Mouse (Mus musculus) adrenal gland, postnatal 36 days (tissue): ENCODE measurements at regions not wholly inside any gene's neighbourhood (a gene's known extent, or its start where the extent isn't known, plus 50 kb on each side); places are given as distances from the start of the nearest gene placed in this dataset.
"Not testable (repeated sequence)": the region's sequence is repeated elsewhere in the genome, so short reads cannot be mapped to it uniquely, and the experiment has no call there.

ENCODE experiments used
- DNase-seq, 2 experiments: peaks; one replicate each; pipeline ENCODE4 v3.0.0; 2021; ENCODE audit warnings: mixed read lengths in 1 of 2

DNA sequence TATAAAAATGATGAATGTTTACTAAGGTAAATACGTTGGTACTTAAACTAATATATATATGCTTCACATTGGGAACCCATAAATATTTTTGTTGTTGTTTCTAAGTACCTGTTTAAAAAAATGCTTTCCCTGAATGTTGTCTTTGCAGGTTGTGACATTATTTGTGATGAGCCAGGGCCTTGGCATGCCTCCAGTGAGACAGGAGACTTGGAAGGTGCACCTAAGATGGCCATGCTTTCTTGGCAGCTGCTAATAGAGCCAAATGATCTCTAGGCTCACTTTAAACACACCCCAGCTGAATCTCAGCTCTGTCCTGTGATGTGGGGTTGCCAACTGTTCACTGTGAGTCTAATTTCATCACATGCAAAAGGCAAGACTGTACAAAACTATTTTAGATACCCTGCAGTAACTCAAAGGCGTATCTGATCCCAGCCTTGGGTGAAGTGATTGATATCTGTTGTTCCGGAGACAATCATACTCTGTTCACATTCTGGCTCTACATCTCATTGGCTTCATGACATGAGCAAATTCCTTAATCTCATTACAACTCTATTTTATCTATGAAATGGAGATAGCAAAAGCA lies 197.8 kb upstream of the P2ry1 start:
- DNase-seq, result no peak

GRCm38 (mm10) chr3:60811924-60812323 lies 190.7 kb upstream of the P2ry1 start:
- no peak for DNase-seq

GRCm38 (mm10) chr3:60813485-60813884 lies 189.1 kb upstream of the P2ry1 start:
- DNase-seq, result no peak

DNA sequence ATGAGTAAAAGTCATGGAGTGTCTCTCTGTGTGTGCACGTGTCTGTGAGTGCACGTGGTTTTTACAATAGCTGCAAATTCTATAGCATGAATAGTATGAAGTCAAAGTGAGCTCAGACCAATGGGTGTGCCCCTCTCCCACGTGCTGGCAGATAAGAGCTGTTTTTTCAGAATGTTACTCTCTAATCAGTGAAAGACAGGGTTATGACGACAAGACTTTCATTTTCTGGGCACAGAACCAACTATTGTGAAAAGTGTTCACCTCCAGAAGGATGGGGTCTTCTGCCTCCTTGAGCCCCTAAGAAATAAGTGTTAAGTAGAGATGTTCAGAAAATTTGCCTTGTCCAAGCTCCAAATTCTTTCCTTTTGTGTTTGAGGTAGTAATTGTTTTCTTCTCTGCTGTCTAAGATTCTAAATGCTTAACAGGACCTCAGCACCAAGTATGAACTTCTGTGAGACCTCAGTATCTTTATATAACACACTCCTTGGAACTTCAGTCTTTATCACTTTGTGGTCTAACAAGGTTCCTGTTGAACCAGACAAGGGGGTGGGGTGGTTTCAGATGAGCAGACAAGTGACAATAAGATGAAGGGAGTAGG lies 182.8 kb upstream of the P2ry1 start:
- no peak for DNase-seq

GRCm38 (mm10) chr3:60821463-60821862 lies 181.1 kb upstream of the P2ry1 start:
- DNase-seq, result no peak

GRCm38 (mm10) chr3:60826759-60827158 lies 175.8 kb upstream of the P2ry1 start:
- DNase-seq, result no peak

GRCm38 (mm10) chr3:60832385-60832784 lies 170.2 kb upstream of the P2ry1 start:
- DNase-seq, result no peak

GRCm38 (mm10) chr3:60841895-60842294 lies 160.7 kb upstream of the P2ry1 start:
- DNase-seq, result no peak

GRCm38 (mm10) chr3:60845293-60845692 lies 157.3 kb upstream of the P2ry1 start:
- DNase-seq, result no peak

- DNase-seq, result no peak
These were observed 154.2 kb upstream of the P2ry1 start for GRCm38 (mm10) chr3:60848437-60848836.

GRCm38 (mm10) chr3:60853773-60854172 lies 148.8 kb upstream of the P2ry1 start:
- DNase-seq, result no peak

DNA sequence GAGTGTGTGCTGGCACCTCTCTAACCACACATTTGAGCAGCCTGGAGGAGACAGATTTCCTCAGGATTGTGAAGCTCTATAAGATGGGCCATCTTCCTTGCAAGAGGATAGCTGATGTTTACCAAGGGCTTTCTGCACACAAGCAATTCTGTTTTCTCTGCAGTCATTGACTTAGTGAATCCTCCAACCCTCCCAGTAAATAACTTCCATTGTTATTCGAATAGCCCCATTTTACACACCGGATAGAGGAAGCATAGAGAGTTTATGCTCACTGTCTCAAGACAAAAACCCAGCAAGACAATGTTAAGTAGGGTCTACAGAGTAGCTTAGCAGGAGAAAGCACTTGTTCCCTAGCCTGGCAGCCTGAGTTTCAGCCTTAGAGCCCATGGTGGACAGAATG lies 146.9 kb upstream of the P2ry1 start:
- DNase-seq, result no peak

DNA sequence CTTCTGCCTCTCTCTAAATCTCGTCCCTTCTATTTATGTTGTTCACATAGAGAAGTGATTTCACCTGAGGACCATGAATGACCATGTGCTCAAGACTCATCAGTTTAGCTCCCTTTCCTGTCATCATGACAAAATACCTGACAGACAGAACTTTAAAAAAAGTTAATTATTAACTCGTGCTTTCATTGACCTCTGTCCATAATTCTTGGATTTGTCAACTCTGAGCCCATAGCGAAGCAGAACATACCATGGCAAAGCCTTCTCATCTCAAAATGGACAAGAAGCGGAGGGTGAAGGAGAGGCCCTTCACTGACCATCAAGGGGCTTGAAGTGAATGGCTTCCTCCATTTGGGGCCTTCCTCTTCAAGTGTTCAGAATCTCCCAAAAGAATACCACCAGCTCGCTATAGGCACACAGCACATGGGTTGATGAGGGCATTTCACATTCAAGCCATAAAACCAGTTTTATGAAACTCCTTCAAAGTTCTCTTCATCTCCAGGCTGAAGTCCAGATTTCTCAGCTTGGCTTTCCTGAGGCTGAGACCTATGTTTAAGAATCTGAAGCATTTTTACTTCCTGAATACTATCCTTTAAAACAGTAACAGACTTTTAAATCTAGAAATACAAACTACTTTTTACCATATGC lies 144.0 kb upstream of the P2ry1 start:
- DNase-seq, result no peak

DNA sequence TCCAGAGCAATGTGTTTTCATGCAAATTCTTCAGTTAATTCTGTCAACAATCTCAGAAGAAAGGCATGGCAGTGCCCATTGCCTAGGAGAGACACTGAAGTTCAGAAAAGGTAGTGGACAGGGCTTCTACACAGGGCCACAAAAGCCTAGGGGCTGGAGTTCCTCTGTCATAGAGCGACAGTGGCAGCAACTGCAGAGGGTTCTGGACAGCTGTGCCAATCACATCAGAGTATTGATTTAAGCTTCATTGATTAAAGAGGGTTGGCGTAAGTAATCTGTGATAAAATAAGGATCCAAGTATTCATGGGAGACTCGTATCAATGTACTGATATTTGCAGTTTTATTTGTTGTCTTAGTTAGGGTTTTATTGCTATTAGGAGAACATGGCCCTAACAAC lies 143.5 kb upstream of the P2ry1 start:
- DNase-seq, result no peak

- DNase-seq, result not testable (repeated sequence)
These were observed 125.7 kb upstream of the P2ry1 start for GRCm38 (mm10) chr3:60876858-60877257.

- no peak for DNase-seq
These were observed 123.7 kb upstream of the P2ry1 start for GRCm38 (mm10) chr3:60878880-60879279.

GRCm38 (mm10) chr3:60884027-60884426 lies 118.6 kb upstream of the P2ry1 start:
- no peak for DNase-seq

- no peak for DNase-seq
These were observed 113.3 kb upstream of the P2ry1 start for GRCm38 (mm10) chr3:60889191-60889861.

GRCm38 (mm10) chr3:60897628-60898269 lies 104.8 kb upstream of the P2ry1 start:
- no peak for DNase-seq

- DNase-seq, result no peak
These were observed 103.9 kb upstream of the P2ry1 start for GRCm38 (mm10) chr3:60898720-60899119.

GRCm38 (mm10) chr3:60901571-60901970 lies 101.0 kb upstream of the P2ry1 start:
- DNase-seq, result no peak

- DNase-seq, result no peak
These were observed 86.2 kb upstream of the P2ry1 start for GRCm38 (mm10) chr3:60916411-60916810.

GRCm38 (mm10) chr3:60917271-60917670 lies 85.3 kb upstream of the P2ry1 start:
- no peak for DNase-seq
